ENCODE assay signal across 36 mouse cellular contexts in genomic region chr10:3536361-3536760, GRCm38 (mm10). TPM values are rescaled to one million over a fixed set of nuclear protein-coding genes. Genes with fewer than 3 reads are reported as not detected.
DNase-seq lines count a peak whose midpoint lies in the region; ATAC-seq lines count a peak whose summit lies in the region.
"Had no signal": no experiment of that assay in that cellular context is flagged by ENCODE, and none has a peak within 500 bp of the region (broad histone marks: within the 10 kb centered on the region; RNA-seq: fewer than 3 reads in every experiment).

No protein-coding gene starts in this region.

- H3K4me3 ChIP-seq in embryonic facial prominence, embryonic 11.5 days (ENCODE audit: low read depth, low read length): no peak overlapping the region
- no peak overlapping the region for H3K4me3 ChIP-seq in embryonic facial prominence, embryonic 10.5 days
- H3K4me3 ChIP-seq in neural tube, embryonic 14.5 days (ENCODE audit: low read depth, low read length): no peak overlapping the region
- no peak overlapping the region for H3K4me3 ChIP-seq in kidney, embryonic 16.5 days (ENCODE audit: low read length)
- H3K4me3 ChIP-seq: embryonic facial prominence, embryonic 15.5 days; forebrain, embryonic 12.5 days; heart, embryonic 10.5 days; heart, embryonic 15.5 days; left cerebral cortex, adult 2 months had no signal

- intact Hi-C loops in left cerebral cortex, postnatal 4 days (cut with DNase I): no loop called here
- intact Hi-C loops in left cerebral cortex, postnatal 10 days (cut with DNase I): loop anchor here (10.0 kb wide), 1 partner anchor 808 kb away; no protein-coding TSS in a partner anchor

- no peaks in the 10 kb centered on the region for H3K36me3 ChIP-seq in embryonic facial prominence, embryonic 11.5 days (replicated peaks; ENCODE audit: control insufficient read depth, insufficient read depth, low read depth, low read length)
- H3K36me3 ChIP-seq in embryonic facial prominence, embryonic 10.5 days (replicated peaks): no peaks in the 10 kb centered on the region
- H3K36me3 ChIP-seq in neural tube, embryonic 14.5 days (ENCODE audit: control insufficient read depth, insufficient read depth, low read length): no peaks in the 10 kb centered on the region
- no peaks in the 10 kb centered on the region for H3K36me3 ChIP-seq in kidney, embryonic 16.5 days (ENCODE audit: insufficient read depth, low read length)
- H3K36me3 ChIP-seq: embryonic facial prominence, embryonic 15.5 days; forebrain, embryonic 12.5 days; G1E; heart, embryonic 10.5 days; heart, embryonic 15.5 days had no signal

- DNase-seq in embryonic facial prominence, embryonic 11.5 days (ENCODE audit: low spot score): peak; percentile 34
- no peak for DNase-seq in embryonic facial prominence, embryonic 10.5 days (ENCODE audit: low spot score)
- DNase-seq in left cerebral cortex, postnatal 4 days: peak; percentile 27
- no peak for DNase-seq in left cerebral cortex, postnatal 10 days (ENCODE audit: extremely low spot score in 1 of 2, low spot score in 2 of 2)
- DNase-seq in neural tube, embryonic 10.5 days (ENCODE audit: extremely low spot score, low spot score): no peak
- peak; percentile 79 for DNase-seq in retina, postnatal 1 day
- DNase-seq: adrenal gland, postnatal 14 days; cerebellum, adult 18-20 months; cerebellum, postnatal 10 days; forebrain, postnatal 0 days; gastrocnemius, postnatal 14 days; heart, adult 11 months; heart, postnatal 36 days; kidney, adult 8-10 months; kidney, postnatal 10 days; liver; lung, adult 2 months; lung, postnatal 10 days; thymus, adult 2 months; thymus, postnatal 36 days had no signal

- 46% methylated on average over 1 of the region's 1 CpGs for WGBS in embryonic facial prominence, embryonic 11.5 days
- 57% methylated on average over 1 of the region's 1 CpGs for WGBS in embryonic facial prominence, embryonic 10.5 days
- WGBS in neural tube, embryonic 14.5 days: 56% methylated on average over 1 of the region's 1 CpGs
- 95% methylated on average over 1 of the region's 1 CpGs for WGBS in kidney, embryonic 16.5 days

- H3K27me3 ChIP-seq in embryonic facial prominence, embryonic 11.5 days (ENCODE audit: control insufficient read depth, insufficient read depth, low read length): no peaks in the 10 kb centered on the region
- H3K27me3 ChIP-seq in embryonic facial prominence, embryonic 10.5 days (replicated peaks; ENCODE audit: low read depth, poor library complexity, severe bottlenecking): peaks cover 7% of the 10 kb centered on the region; the same call in 1 of the 2 replicates
- no peaks in the 10 kb centered on the region for H3K27me3 ChIP-seq in neural tube, embryonic 14.5 days (ENCODE audit: control insufficient read depth, insufficient read depth, low read length)
- no peaks in the 10 kb centered on the region for H3K27me3 ChIP-seq in kidney, embryonic 16.5 days (ENCODE audit: insufficient read depth, low read length)
- H3K27me3 ChIP-seq: heart, embryonic 15.5 days had no signal

- H3K9ac ChIP-seq in embryonic facial prominence, embryonic 11.5 days (replicated peaks; ENCODE audit: low read length): no peak overlapping the region
- H3K9ac ChIP-seq in neural tube, embryonic 14.5 days (replicated peaks; ENCODE audit: low read depth, low read length): no peak overlapping the region
- H3K9ac ChIP-seq in kidney, embryonic 16.5 days (replicated peaks; ENCODE audit: low read length): no peak overlapping the region
- H3K9ac ChIP-seq: embryonic facial prominence, embryonic 15.5 days; forebrain, embryonic 12.5 days; forebrain, postnatal 0 days; heart, embryonic 15.5 days; liver, embryonic 14.5 days had no signal

- no peaks in the 10 kb centered on the region for H3K9me3 ChIP-seq in embryonic facial prominence, embryonic 11.5 days (replicated peaks; ENCODE audit: control insufficient read depth, low read length)
- no peaks in the 10 kb centered on the region for H3K9me3 ChIP-seq in embryonic facial prominence, embryonic 10.5 days
- H3K9me3 ChIP-seq in neural tube, embryonic 14.5 days (ENCODE audit: control insufficient read depth, low read length): no peaks in the 10 kb centered on the region
- H3K9me3 ChIP-seq in kidney, embryonic 16.5 days (ENCODE audit: low read length): no peaks in the 10 kb centered on the region
- H3K9me3 ChIP-seq: embryonic facial prominence, embryonic 15.5 days; forebrain, embryonic 12.5 days; G1E; heart, embryonic 10.5 days; heart, embryonic 15.5 days had no signal

- H3K4me1 ChIP-seq in embryonic facial prominence, embryonic 11.5 days (ENCODE audit: control insufficient read depth, insufficient read depth, low read length): no peaks in the 10 kb centered on the region
- peaks cover 19% of the 10 kb centered on the region for H3K4me1 ChIP-seq in embryonic facial prominence, embryonic 10.5 days
- no peaks in the 10 kb centered on the region for H3K4me1 ChIP-seq in neural tube, embryonic 14.5 days (ENCODE audit: control insufficient read depth, insufficient read depth, low read length)
- H3K4me1 ChIP-seq in kidney, embryonic 16.5 days (ENCODE audit: insufficient read depth, low read length): peaks cover 4% of the 10 kb centered on the region; the same call in 1 of the 2 replicates

- no peak overlapping the region for H3K4me2 ChIP-seq in embryonic facial prominence, embryonic 11.5 days (ENCODE audit: low read depth, low read length)
- no peak overlapping the region for H3K4me2 ChIP-seq in neural tube, embryonic 14.5 days (ENCODE audit: low read depth, low read length)
- no peak overlapping the region for H3K4me2 ChIP-seq in kidney, embryonic 16.5 days (replicated peaks; ENCODE audit: low read depth, low read length)
- H3K4me2 ChIP-seq: embryonic facial prominence, embryonic 15.5 days; forebrain, embryonic 12.5 days; heart, embryonic 15.5 days had no signal

- H3K27ac ChIP-seq in embryonic facial prominence, embryonic 11.5 days (replicated peaks; ENCODE audit: low read depth, low read length): no peak overlapping the region
- no peak overlapping the region for H3K27ac ChIP-seq in embryonic facial prominence, embryonic 10.5 days (replicated peaks)
- H3K27ac ChIP-seq in neural tube, embryonic 14.5 days (ENCODE audit: low read depth, low read length): no peak overlapping the region
- no peak overlapping the region for H3K27ac ChIP-seq in kidney, embryonic 16.5 days (ENCODE audit: low read length)
- H3K27ac ChIP-seq: embryonic facial prominence, embryonic 15.5 days; forebrain, embryonic 12.5 days; heart, embryonic 10.5 days; heart, embryonic 15.5 days; left cerebral cortex, adult 2 months; liver, embryonic 14.5 days; macrophage had no signal

- no peak for ATAC-seq in embryonic facial prominence, embryonic 11.5 days (replicated peaks; ENCODE audit: insufficient number of reproducible peaks, low FRiP score, low TSS enrichment, low read depth)
- peak; percentile 5; the same call in 1 of the 2 replicates for ATAC-seq in neural tube, embryonic 14.5 days (ENCODE audit: low read depth)
- no peak for ATAC-seq in kidney, embryonic 16.5 days (ENCODE audit: low FRiP score, low TSS enrichment)
- ATAC-seq: forebrain, postnatal 0 days; intestine, embryonic 16.5 days; Patski had no signal

RNA-seq across cellular contexts. Expression of gene Iyd, which starts 3.7 kb away (rescaled TPM):
- polyA plus RNA-seq in embryonic facial prominence, embryonic 11.5 days (2014; fragmentation: Nextera tagmentation; extraction: Ambion mirVana): not detected in 2 replicates
- polyA plus RNA-seq in embryonic facial prominence, embryonic 10.5 days (2016; fragmentation: Nextera tagmentation; extraction: Ambion mirVana): not detected in 2 replicates
- 1 to 10 TPM in 1 of 2 experiments, under 1 TPM in 1; 0.91 to 1.2 TPM for total RNA-seq in left cerebral cortex, postnatal 4 days (2021)
- 1 to 10 TPM; 1.2 to 2.6 TPM for total RNA-seq in left cerebral cortex, postnatal 10 days (2021)
- 0.21 and 0.50 TPM in 2 replicates for polyA plus RNA-seq in neural tube, embryonic 14.5 days (2014; fragmentation: Nextera tagmentation; extraction: Ambion mirVana)
- polyA plus RNA-seq in kidney, embryonic 16.5 days (2015; fragmentation: Nextera tagmentation; extraction: Ambion mirVana): 6.6 and 8.0 TPM in 2 replicates
- total RNA-seq: common myeloid progenitor, adult 5-6 weeks; gastrocnemius, postnatal 14 days; heart, postnatal 36 days; left cerebral cortex, adult 2 months; megakaryocyte-erythroid progenitor cell, adult 5-6 weeks; monocyte, adult 5-6 weeks; neutrophil, adult 5-6 weeks had no signal
- polyA plus RNA-seq: forebrain, embryonic 12.5 days; G1E; macrophage; Patski had no signal

Comparison
In these comparisons a context has a peak if more than half of its experiments do, and no peak if none do; other contexts are left out.
1. DNase-seq: peak in embryonic facial prominence, embryonic 11.5 days (single experiment), left cerebral cortex, postnatal 4 days (single experiment) and retina, postnatal 1 day (single experiment); none in embryonic facial prominence, embryonic 10.5 days (single experiment), left cerebral cortex, postnatal 10 days (0 of 2) and neural tube, embryonic 10.5 days (single experiment).